Mouse (Mus musculus): ENCODE results near the gene Slc41a1. TPM values are rescaled to one million over a fixed set of nuclear protein-coding genes. Genes with fewer than 3 reads are reported as not detected.

Slc41a1 gene
- polyA plus RNA-seq, 1 experiment from 2014 or later = 8.9 TPM

- Histone ChIP-seq H3K27me3 (replicated peaks; ENCODE audit: control insufficient read depth, insufficient read depth, low read length) (no peaks in the 10 kb centered on the region), H3K9ac (ENCODE audit: low read length) (no peak overlapping the region), H3K9me3 (ENCODE audit: control insufficient read depth, low read length) (no peaks in the 10 kb centered on the region), H3K27ac (ENCODE audit: low read depth) (no peak overlapping the region), H3K36me3 (ENCODE audit: control insufficient read depth, insufficient read depth, low read length) (no peaks in the 10 kb centered on the region), H3K4me2 (ENCODE audit: low read length) (no peak overlapping the region), H3K4me1 (replicated peaks; ENCODE audit: control insufficient read depth, insufficient read depth, low read length) (no peaks in the 10 kb centered on the region), H3K4me3 (ENCODE audit: low read depth, low read length) (no peak overlapping the region)
- no peak for DNase-seq (ENCODE audit: low spot score)
- WGBS = 50% methylated on average over 2 of the region's 2 CpGs
- ATAC-seq (replicated peaks; ENCODE audit: low FRiP score, low TSS enrichment, low read depth) = no peak
These were observed 55.5 kb downstream of the Slc41a1 start for GRCm38 (mm10) chr1:131882787-131883186.

- H3K4me1 ChIP-seq (replicated peaks; ENCODE audit: control insufficient read depth, insufficient read depth, low read length) = no peaks in the 10 kb centered on the region
- H3K36me3 ChIP-seq (ENCODE audit: control insufficient read depth, insufficient read depth, low read length) = no peaks in the 10 kb centered on the region
- H3K4me2 ChIP-seq (ENCODE audit: low read length) = no peak overlapping the region
- H3K9me3 ChIP-seq (ENCODE audit: control insufficient read depth, low read length) = no peaks in the 10 kb centered on the region
- 75% methylated on average over 2 of the region's 2 CpGs for WGBS
- H3K9ac ChIP-seq (ENCODE audit: low read length) = no peak overlapping the region
- no peak for ATAC-seq (replicated peaks; ENCODE audit: low FRiP score, low TSS enrichment, low read depth)
- no peak overlapping the region for H3K4me3 ChIP-seq (ENCODE audit: low read depth, low read length)
- H3K27ac ChIP-seq (ENCODE audit: low read depth) = no peak overlapping the region
- H3K27me3 ChIP-seq (replicated peaks; ENCODE audit: control insufficient read depth, insufficient read depth, low read length) = no peaks in the 10 kb centered on the region
- DNase-seq (ENCODE audit: low spot score) = no peak
These were observed 58.9 kb downstream of the Slc41a1 start for GRCm38 (mm10) chr1:131886173-131886572.

DNA sequence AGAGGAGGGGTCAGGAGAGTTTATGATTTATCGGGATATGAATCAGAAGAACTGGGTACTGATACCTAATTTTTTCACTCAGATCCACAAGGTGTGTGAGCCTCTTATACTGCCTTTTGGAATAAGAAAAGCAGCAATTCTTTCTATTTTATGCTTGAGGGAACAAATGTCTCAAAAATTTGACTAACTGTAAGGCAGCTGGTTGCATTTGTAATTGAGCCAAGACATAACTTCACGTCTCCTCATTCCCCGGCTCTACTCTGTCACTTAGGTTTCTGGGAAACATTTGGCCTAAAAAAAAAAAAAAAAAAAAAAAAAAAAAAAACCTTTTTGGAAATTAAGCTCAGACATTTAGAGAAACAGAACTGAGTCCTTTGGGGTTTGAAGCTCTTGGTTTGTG is 59.3 kb downstream of the Slc41a1 start:
- H3K4me1 ChIP-seq (replicated peaks; ENCODE audit: control insufficient read depth, insufficient read depth, low read length) = no peaks in the 10 kb centered on the region
- H3K36me3 ChIP-seq (ENCODE audit: control insufficient read depth, insufficient read depth, low read length) = no peaks in the 10 kb centered on the region
- DNase-seq (ENCODE audit: low spot score) (no peak), ATAC-seq (replicated peaks; ENCODE audit: low FRiP score, low TSS enrichment, low read depth) (no peak)
- no peak overlapping the region for H3K27ac ChIP-seq (ENCODE audit: low read depth)
- H3K9me3 ChIP-seq (ENCODE audit: control insufficient read depth, low read length) = no peaks in the 10 kb centered on the region
- H3K4me3 ChIP-seq (ENCODE audit: low read depth, low read length) = no peak overlapping the region
- no peak overlapping the region for H3K9ac ChIP-seq (ENCODE audit: low read length)
- 77% methylated on average over 3 of the region's 3 CpGs for WGBS
- no peaks in the 10 kb centered on the region for H3K27me3 ChIP-seq (replicated peaks; ENCODE audit: control insufficient read depth, insufficient read depth, low read length)
- no peak overlapping the region for H3K4me2 ChIP-seq (ENCODE audit: low read length)

- H3K9ac ChIP-seq (ENCODE audit: low read length) = no peak overlapping the region
- no peak overlapping the region for H3K4me3 ChIP-seq (ENCODE audit: low read depth, low read length)
- no peaks in the 10 kb centered on the region for H3K4me1 ChIP-seq (replicated peaks; ENCODE audit: control insufficient read depth, insufficient read depth, low read length)
- H3K27ac ChIP-seq (ENCODE audit: low read depth) = no peak overlapping the region
- DNase-seq (ENCODE audit: low spot score) (no peak), ATAC-seq (replicated peaks; ENCODE audit: low FRiP score, low TSS enrichment, low read depth) (no peak)
- H3K4me2 ChIP-seq (ENCODE audit: low read length) = no peak overlapping the region
- H3K36me3 ChIP-seq (ENCODE audit: control insufficient read depth, insufficient read depth, low read length) = no peaks in the 10 kb centered on the region
- 45% methylated on average over 6 of the region's 6 CpGs for WGBS
- no peaks in the 10 kb centered on the region for H3K9me3 ChIP-seq (ENCODE audit: control insufficient read depth, low read length)
- H3K27me3 ChIP-seq (replicated peaks; ENCODE audit: control insufficient read depth, insufficient read depth, low read length) = no peaks in the 10 kb centered on the region
These were observed 62.9 kb downstream of the Slc41a1 start for GRCm38 (mm10) chr1:131890043-131890658.

DNA sequence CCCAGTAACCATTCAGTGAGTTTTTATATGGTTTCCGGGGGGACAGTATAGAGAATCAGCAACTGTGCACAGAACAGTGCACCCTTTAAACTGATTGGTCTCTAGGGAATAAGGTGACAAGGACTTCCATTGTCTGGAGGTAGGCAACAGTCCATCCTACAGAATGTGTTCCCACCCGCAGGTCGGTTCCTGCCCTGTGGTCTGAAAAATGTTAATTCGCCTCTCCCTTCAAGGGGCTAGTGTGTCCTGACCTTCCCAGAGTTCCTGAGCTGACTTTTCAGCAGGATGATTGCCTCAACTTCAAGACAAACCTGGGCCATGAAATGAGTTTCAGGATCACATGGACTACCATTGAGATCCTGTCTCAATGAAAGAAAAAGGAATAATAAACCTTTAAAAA is 64.1 kb downstream of the Slc41a1 start:
- Histone ChIP-seq H3K9ac (ENCODE audit: low read length) (no peak overlapping the region), H3K27ac (ENCODE audit: low read depth) (no peak overlapping the region), H3K4me3 (ENCODE audit: low read depth, low read length) (no peak overlapping the region), H3K4me1 (replicated peaks; ENCODE audit: control insufficient read depth, insufficient read depth, low read length) (no peaks in the 10 kb centered on the region), H3K9me3 (ENCODE audit: control insufficient read depth, low read length) (no peaks in the 10 kb centered on the region), H3K27me3 (replicated peaks; ENCODE audit: control insufficient read depth, insufficient read depth, low read length) (no peaks in the 10 kb centered on the region), H3K36me3 (ENCODE audit: control insufficient read depth, insufficient read depth, low read length) (no peaks in the 10 kb centered on the region), H3K4me2 (ENCODE audit: low read length) (no peak overlapping the region)
- ATAC-seq (replicated peaks; ENCODE audit: low FRiP score, low TSS enrichment, low read depth) (no peak), DNase-seq (ENCODE audit: low spot score) (no peak)
- WGBS = 72% methylated on average over 4 of the region's 4 CpGs

Other genes starting within 250 kb of the Slc41a1 start
- 0.04 TPM in 1 of 2 replicates, not detected in the other for gene Avpr1b, start 228.3 kb upstream of the Slc41a1 start, polyA plus RNA-seq (2014; fragmentation: Nextera tagmentation; extraction: Ambion mirVana)
- gene Ctse, start 189.2 kb upstream of the Slc41a1 start, polyA plus RNA-seq (2014; fragmentation: Nextera tagmentation; extraction: Ambion mirVana) = 0.38 and 1.0 TPM in 2 replicates
- gene Rab7b, start 138.8 kb upstream of the Slc41a1 start, polyA plus RNA-seq (2014; fragmentation: Nextera tagmentation; extraction: Ambion mirVana) = 3.0 and 4.3 TPM in 2 replicates
- 0.51 and 0.52 TPM in 2 replicates for gene Slc26a9, start 83.5 kb upstream of the Slc41a1 start, polyA plus RNA-seq (2014; fragmentation: Nextera tagmentation; extraction: Ambion mirVana)
- gene Pm20d1, start 30.1 kb upstream of the Slc41a1 start, polyA plus RNA-seq (2014; fragmentation: Nextera tagmentation; extraction: Ambion mirVana) = 0.71 and 1.4 TPM in 2 replicates
- 17.6 and 18.4 TPM in 2 replicates for gene Rab29, start 39.7 kb downstream of the Slc41a1 start, polyA plus RNA-seq (2014; fragmentation: Nextera tagmentation; extraction: Ambion mirVana)
- 50.5 and 52.5 TPM in 2 replicates for gene Nucks1, start 83.0 kb downstream of the Slc41a1 start, polyA plus RNA-seq (2014; fragmentation: Nextera tagmentation; extraction: Ambion mirVana)
- 2.1 and 2.4 TPM in 2 replicates for gene Slc45a3, start 135.5 kb downstream of the Slc41a1 start, polyA plus RNA-seq (2014; fragmentation: Nextera tagmentation; extraction: Ambion mirVana)
- gene Elk4, start 180.1 kb downstream of the Slc41a1 start, polyA plus RNA-seq (2014; fragmentation: Nextera tagmentation; extraction: Ambion mirVana) = 26.3 and 31.0 TPM in 2 replicates
- 13.4 TPM in 2 replicates for gene Mfsd4a, start 240.6 kb downstream of the Slc41a1 start, polyA plus RNA-seq (2014; fragmentation: Nextera tagmentation; extraction: Ambion mirVana)